Mouse (Mus musculus) MEL (cell line): ENCODE results near the gene Six1. TPM values are rescaled to one million over a fixed set of nuclear protein-coding genes. Genes with fewer than 3 reads are reported as not detected.

Source experiments
- DNase-seq: peaks from one replicate; pipeline ENCODE4 v3.0.0; 2011; ENCODE audit warnings: low read depth, low spot score
- H3K27ac ChIP-seq: 2 replicates; pipeline ENCODE4 v1.5.1; 2012; ENCODE audit warnings: low read depth, mild to moderate bottlenecking, control low read depth, low read length, moderate library complexity; ENCODE audit not compliant: control insufficient read depth
- H3K27me3 ChIP-seq, 2 experiments: fragments of 150-350 bp in 1 of 2; sonication (generic) in 1 of 2; 2 replicates each; pipeline ENCODE4 v1.6.1; 2012; ENCODE audit warnings: low read length in 2 of 2, mild to moderate bottlenecking in 2 of 2, improper control_type of control experiment in 1 of 2, moderate library complexity in 1 of 2; ENCODE audit not compliant: insufficient read depth in 2 of 2, control insufficient read depth in 1 of 2
- H3K36me3 ChIP-seq, 2 experiments: 2 replicates each; pipeline ENCODE4 v1.6.1; 2012 to 2014; ENCODE audit warnings: low read length in 2 of 2, improper control_type of control experiment in 1 of 2, inconsistent platforms in 1 of 2, mild to moderate bottlenecking in 1 of 2; ENCODE audit not compliant: insufficient read depth in 2 of 2, control insufficient read depth in 1 of 2
- H3K4me1 ChIP-seq, 2 experiments: fragments of 150-350 bp in 1 of 2; sonication (generic) in 1 of 2; 2 replicates each; pipeline ENCODE4 v1.6.1; 2012; ENCODE audit warnings: low read length in 2 of 2, improper control_type of control experiment in 1 of 2, mild to moderate bottlenecking in 1 of 2; ENCODE audit not compliant: insufficient read depth in 2 of 2, control insufficient read depth in 1 of 2
- H3K4me3 ChIP-seq, 2 experiments: fragments of 150-350 bp in 1 of 2; sonication (generic) in 1 of 2; 2 replicates each; pipeline ENCODE4 v1.5.1; 2012; ENCODE audit warnings: low read depth in 2 of 2, low read length in 2 of 2, mild to moderate bottlenecking in 2 of 2, moderate library complexity in 2 of 2, control low read depth in 1 of 2, improper control_type of control experiment in 1 of 2; ENCODE audit not compliant: control insufficient read depth in 1 of 2, insufficient read depth in 1 of 2
- H3K79me2 ChIP-seq: 2 replicates; pipeline ENCODE4 v1.6.1; 2012; ENCODE audit warnings: mild to moderate bottlenecking, low read length, moderate library complexity; ENCODE audit not compliant: control insufficient read depth, poor library complexity, insufficient read depth
- H3K9ac ChIP-seq: 2 replicates; pipeline ENCODE4 v1.6.1; 2012; ENCODE audit warnings: low read depth, mild to moderate bottlenecking, control low read depth, low read length, moderate library complexity; ENCODE audit not compliant: control insufficient read depth, poor library complexity, severe bottlenecking
- H3K9me3 ChIP-seq: fragments of 150-350 bp; sonication (generic); replicated peaks from 2 replicates; pipeline ENCODE4 v1.6.1; 2012; ENCODE audit warnings: mild to moderate bottlenecking, low read length, improper control_type of control experiment, moderate library complexity; ENCODE audit not compliant: insufficient read depth
- CHD1 ChIP-seq: IDR thresholded peaks from 2 replicates; pipeline ENCODE4 v1.6.1; 2012; ENCODE audit warnings: low read depth, mild to moderate bottlenecking, inconsistent platforms, low read length, improper control_type of control experiment
- CHD2 ChIP-seq: IDR thresholded peaks from 2 replicates; pipeline ENCODE4 v1.6.1; 2011; ENCODE audit warnings: low read length, improper control_type of control experiment
- CTCF ChIP-seq, 3 experiments: IDR thresholded peaks in 2 of 3; conservative IDR thresholded peaks in 1 of 3; 2 replicates each; pipeline ENCODE4 v1.5.1; 2011 to 2012; ENCODE audit warnings: low read length in 3 of 3, low read depth in 2 of 3, mild to moderate bottlenecking in 2 of 3, improper control_type of control experiment in 1 of 3, inconsistent platforms in 1 of 3, mixed read lengths in 1 of 3, moderate library complexity in 1 of 3; ENCODE audit not compliant: control insufficient read depth in 1 of 3, insufficient read depth in 1 of 3, poor library complexity in 1 of 3, severe bottlenecking in 1 of 3
- E2F4 ChIP-seq: IDR thresholded peaks from 2 replicates; pipeline ENCODE4 v1.6.1; 2011; ENCODE audit warnings: low read depth, low read length, improper control_type of control experiment, borderline replicate concordance
- ELF1 ChIP-seq: IDR thresholded peaks from 2 replicates; pipeline ENCODE4 v1.6.1; 2014; ENCODE audit warnings: low read depth, mild to moderate bottlenecking, inconsistent platforms, low read length, improper control_type of control experiment, moderate library complexity
- EP300 ChIP-seq, 2 experiments: IDR thresholded peaks; 2 replicates each; pipeline ENCODE4 v1.6.1; 2011; ENCODE audit warnings: improper control_type of control experiment in 2 of 2, low read length in 2 of 2, low read depth in 1 of 2, mild to moderate bottlenecking in 1 of 2
- ETS1 ChIP-seq: IDR thresholded peaks from 2 replicates; pipeline ENCODE4 v1.6.1; 2012; ENCODE audit warnings: low read depth, mild to moderate bottlenecking, inconsistent platforms, low read length, improper control_type of control experiment, moderate library complexity
- GABPA ChIP-seq: IDR thresholded peaks from 2 replicates; pipeline ENCODE4 v1.6.1; 2012; ENCODE audit warnings: low read depth, mild to moderate bottlenecking, inconsistent platforms, low read length, improper control_type of control experiment, moderate library complexity
- HCFC1 ChIP-seq: IDR thresholded peaks from 2 replicates; pipeline ENCODE4 v1.6.1; 2012; ENCODE audit warnings: low read depth, mild to moderate bottlenecking, inconsistent platforms, low read length, improper control_type of control experiment, moderate library complexity
- KAT2A ChIP-seq: conservative IDR thresholded peaks from 2 replicates; pipeline ENCODE4 v1.6.1; 2012; ENCODE audit warnings: low read depth, low read length, improper control_type of control experiment, inconsistent platforms
- MAX ChIP-seq: IDR thresholded peaks from 2 replicates; pipeline ENCODE4 v1.6.1; 2011; ENCODE audit warnings: low read length, improper control_type of control experiment
- MYB ChIP-seq: IDR thresholded peaks from 2 replicates; pipeline ENCODE4 v1.6.1; 2011; ENCODE audit warnings: mild to moderate bottlenecking, low read depth, low read length, improper control_type of control experiment
- MYC ChIP-seq: IDR thresholded peaks from 2 replicates; pipeline ENCODE4 v1.6.1; 2011; ENCODE audit warnings: low read depth, mild to moderate bottlenecking, low read length, improper control_type of control experiment, moderate library complexity
- NRF1 ChIP-seq: IDR thresholded peaks from 2 replicates; pipeline ENCODE4 v1.6.1; 2014; ENCODE audit warnings: low read depth, mild to moderate bottlenecking, inconsistent platforms, low read length, improper control_type of control experiment, moderate library complexity; ENCODE audit not compliant: poor library complexity, insufficient read depth, severe bottlenecking
- POLR2A ChIP-seq, 2 experiments: IDR thresholded peaks; 2 replicates each; pipeline ENCODE4 v1.6.1; 2011 to 2012; ENCODE audit warnings: low read length in 2 of 2, mild to moderate bottlenecking in 2 of 2, control low read depth in 1 of 2, improper control_type of control experiment in 1 of 2, low read depth in 1 of 2, moderate library complexity in 1 of 2; ENCODE audit not compliant: control insufficient read depth in 1 of 2, insufficient read depth in 1 of 2, poor library complexity in 1 of 2
- POLR2AphosphoS2 ChIP-seq: IDR thresholded peaks from 2 replicates; pipeline ENCODE4 v1.6.1; 2011; ENCODE audit warnings: low read length, improper control_type of control experiment
- RAD21 ChIP-seq: IDR thresholded peaks from 2 replicates; pipeline ENCODE4 v1.6.1; 2011; ENCODE audit warnings: mild to moderate bottlenecking, low read depth, low read length, improper control_type of control experiment
- RCOR1 ChIP-seq: IDR thresholded peaks from 2 replicates; pipeline ENCODE4 v1.6.1; 2012; ENCODE audit warnings: low read depth, mild to moderate bottlenecking, inconsistent platforms, low read length, improper control_type of control experiment
- SIN3A ChIP-seq: IDR thresholded peaks from 2 replicates; pipeline ENCODE4 v1.6.1; 2012; ENCODE audit warnings: low read length, improper control_type of control experiment, inconsistent platforms
- SMC3 ChIP-seq: IDR thresholded peaks from 2 replicates; pipeline ENCODE4 v1.6.1; 2011; ENCODE audit warnings: low read depth, low read length, improper control_type of control experiment
- TBP ChIP-seq: IDR thresholded peaks from 2 replicates; pipeline ENCODE4 v1.8.0; 2011; ENCODE audit warnings: low read depth, low read length, improper control_type of control experiment
- TCF12 ChIP-seq: IDR thresholded peaks from 2 replicates; pipeline ENCODE4 v1.6.1; 2014; ENCODE audit warnings: low read depth, mild to moderate bottlenecking, inconsistent platforms, low read length, improper control_type of control experiment, moderate library complexity
- UBTF ChIP-seq: IDR thresholded peaks from 2 replicates; pipeline ENCODE4 v1.6.1; 2012; ENCODE audit warnings: low read depth, mild to moderate bottlenecking, inconsistent platforms, low read length, improper control_type of control experiment, moderate library complexity, borderline replicate concordance; ENCODE audit not compliant: insufficient read depth
- USF1 ChIP-seq: IDR thresholded peaks from 2 replicates; pipeline ENCODE4 v1.6.1; 2014; ENCODE audit warnings: low read depth, mild to moderate bottlenecking, inconsistent platforms, low read length, improper control_type of control experiment, moderate library complexity
- ZKSCAN1 ChIP-seq: IDR thresholded peaks from 2 replicates; pipeline ENCODE4 v1.6.1; 2012; ENCODE audit warnings: low read depth, mild to moderate bottlenecking, inconsistent platforms, low read length, improper control_type of control experiment, moderate library complexity
- ZNF384 ChIP-seq: IDR thresholded peaks from 2 replicates; pipeline ENCODE4 v1.6.1; 2012; ENCODE audit warnings: low read depth, mild to moderate bottlenecking, inconsistent platforms, low read length, improper control_type of control experiment
- polyA plus RNA-seq, 2 experiments: library from polyadenylated mRNA; stranded (reverse) in 1 of 2; unstranded in 1 of 2; fragments of >175 nt in 1 of 2; fragments of >200 nt in 1 of 2; gene quantifications; 2 replicates each; pipeline versions ENCODE4 v1.2.1 to v1.2.4; 2012; ENCODE audit warnings: low replicate concordance in 2 of 2, low read depth in 1 of 2; ENCODE audit not compliant: insufficient read length in 2 of 2, insufficient read depth in 1 of 2, missing spikeins in 1 of 2
- total RNA-seq: library from RNA; depleted of rRNA; stranded (reverse); fragments of 300-350 nt; gene quantifications from 2 replicates; pipeline ENCODE4 v1.2.3, GENCODE M21; 2012

The Six1 gene
- total and polyA plus RNA-seq, 3 experiments: not detected

GRCm38 (mm10) chr12:73088500-73088899 lies 34.8 kb upstream of the Six1 start:
- H3K9me3 ChIP-seq: no peaks in the 10 kb centered on the region
- H3K9ac ChIP-seq: no peak overlapping the region
- H3K4me3 ChIP-seq: no peak overlapping the region
- TF ChIP-seq SIN3A: no peak
- no peak for TF ChIP-seq POLR2AphosphoS2
- no peak for TF ChIP-seq RAD21
- TF ChIP-seq ZNF384: no peak
- no peak for TF ChIP-seq POLR2A (IDR thresholded peaks at IDR 0.05; ENCODE audit: control insufficient read depth in 1 of 2, insufficient read depth in 1 of 2, low read depth in 1 of 2, low read length in 2 of 2, poor library complexity in 1 of 2)
- TF ChIP-seq MYB: no peak
- no peak for TF ChIP-seq ZKSCAN1
- no peak for TF ChIP-seq EP300 (IDR thresholded peaks at IDR 0.05; ENCODE audit: low read depth in 1 of 2, low read length in 2 of 2)
- no peak for TF ChIP-seq MAX
- TF ChIP-seq NRF1: no peak
- TF ChIP-seq ELF1: no peak
- TF ChIP-seq USF1: no peak
- no peaks in the 10 kb centered on the region for H3K27me3 ChIP-seq
- H3K36me3 ChIP-seq: peaks cover 0 to 3% of the 10 kb centered on the region in 2 experiments; a peak in 1 of 4 replicates
- H3K4me1 ChIP-seq: peaks cover 0 to 4% of the 10 kb centered on the region in 2 experiments; a peak in 1 of 4 replicates
- no peak for DNase-seq
- no peaks in the 10 kb centered on the region for H3K79me2 ChIP-seq
- no peak overlapping the region for H3K27ac ChIP-seq

GRCm38 (mm10) chr12:73087086-73087485 lies 33.4 kb upstream of the Six1 start:
- DNase-seq: no peak
- no peaks in the 10 kb centered on the region for H3K27me3 ChIP-seq
- H3K9me3 ChIP-seq: no peaks in the 10 kb centered on the region
- H3K79me2 ChIP-seq: no peaks in the 10 kb centered on the region
- H3K27ac ChIP-seq: no peak overlapping the region
- peaks cover 0 to 4% of the 10 kb centered on the region in 2 experiments; a peak in 1 of 4 replicates for H3K4me1 ChIP-seq
- H3K9ac ChIP-seq: no peak overlapping the region
- no peak overlapping the region for H3K4me3 ChIP-seq
- no peak for TF ChIP-seq TBP
- no peak for TF ChIP-seq CTCF (IDR thresholded peaks at IDR 0.05 in 2 of 3, conservative IDR thresholded peaks at IDR 0.05 in 1 of 3; ENCODE audit: control insufficient read depth in 1 of 3, insufficient read depth in 1 of 3, low read depth in 2 of 3, low read length in 3 of 3, poor library complexity in 1 of 3, severe bottlenecking in 1 of 3)
- no peak for TF ChIP-seq ETS1
- TF ChIP-seq KAT2A: no peak
- TF ChIP-seq CHD1: no peak
- TF ChIP-seq GABPA: no peak
- no peak for TF ChIP-seq RCOR1
- TF ChIP-seq MYB: no peak
- TF ChIP-seq SMC3: no peak
- no peak for TF ChIP-seq ZNF384
- no peak for TF ChIP-seq POLR2A (IDR thresholded peaks at IDR 0.05; ENCODE audit: control insufficient read depth in 1 of 2, insufficient read depth in 1 of 2, low read depth in 1 of 2, low read length in 2 of 2, poor library complexity in 1 of 2)
- TF ChIP-seq POLR2AphosphoS2: no peak
- TF ChIP-seq TCF12: no peak
- TF ChIP-seq CHD2: no peak
- no peak for TF ChIP-seq E2F4
- no peak for TF ChIP-seq UBTF
- TF ChIP-seq MYC: no peak
- no peak for TF ChIP-seq HCFC1
- no peak for TF ChIP-seq ELF1
- TF ChIP-seq, all 39 proteins: peak for 0
- peaks cover 0 to 3% of the 10 kb centered on the region in 2 experiments; a peak in 1 of 4 replicates for H3K36me3 ChIP-seq
